Mouse (Mus musculus): Measurements from ENCODE around the gene Mettl23.

- TF ChIP-seq CTCF (IDR thresholded peaks at IDR 0.05; ENCODE audit: extremely low read depth, insufficient read depth, insufficient read length, insufficient replicate concordance) (no peak), POLR2A (IDR thresholded peaks at IDR 0.05; ENCODE audit: low read depth, low read length) (no peak)
Measured at GRCm38 (mm10) chr11:116864444-116864843, 21.4 kb downstream of the Mettl23 start.
